Mouse (Mus musculus) thymus, adult 2 months (tissue): ENCODE results near the gene Procr.

Experiments
- CTCF ChIP-seq: fragments of 200-500 bp; IDR thresholded peaks from 2 replicates; pipeline ENCODE4 v1.5.1; 2012; ENCODE audit warnings: mild to moderate bottlenecking, control low read depth, low read length, moderate library complexity, borderline replicate concordance; ENCODE audit not compliant: control insufficient read depth, poor library complexity, insufficient read depth; ENCODE audit errors: extremely low read depth
- POLR2A ChIP-seq: fragments of 200-500 bp; IDR thresholded peaks from 2 replicates; pipeline ENCODE4 v1.6.1; 2012; ENCODE audit warnings: mild to moderate bottlenecking, low read length, control low read depth, moderate library complexity; ENCODE audit not compliant: control insufficient read depth, poor library complexity, insufficient read depth; ENCODE audit errors: extremely low read depth

DNA sequence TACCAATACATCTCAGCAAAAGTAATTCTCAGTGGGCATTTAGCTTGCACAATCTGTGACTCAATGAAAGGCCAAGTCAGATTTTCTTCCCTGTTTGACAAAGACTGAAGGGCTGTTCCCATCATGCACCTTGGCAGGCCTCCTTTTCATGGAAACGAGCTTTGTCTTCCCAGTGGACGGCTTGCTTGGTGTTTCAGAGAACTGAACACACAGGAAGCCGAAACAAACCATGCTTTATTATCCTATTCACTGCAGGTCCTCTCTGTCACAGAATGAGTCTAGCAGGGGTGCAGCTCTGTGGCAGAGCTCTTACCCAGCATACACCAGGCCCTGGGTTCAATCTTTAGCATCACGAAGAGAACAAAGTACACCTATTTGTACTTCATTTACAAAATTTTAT lies 47.3 kb upstream of the Procr start:
- TF ChIP-seq CTCF: no peak
- no peak for TF ChIP-seq POLR2A
